Mouse (Mus musculus): ENCODE measurements around the gene Mlx. TPM values are rescaled to one million over a fixed set of nuclear protein-coding genes. Genes with fewer than 3 reads are reported as not detected.
A peak's percentile ranks its signal among the peaks of the same experiment; 100 is the strongest.
"Not testable (repeated sequence)": the region's sequence is repeated elsewhere in the genome, so short reads cannot be mapped to it uniquely, and the experiment has no call there.

The Mlx gene
- total RNA-seq, 2 experiments from 2014 or later: 47.1 to 53.0 TPM

GRCm38 (mm10) chr11:101086323-101086674 is 778 bp upstream of the Mlx start:
- DNase-seq (ENCODE audit: low spot score in 2 of 2): no peak
- intact Hi-C loops (cut with DNase I): loop anchor here (2.0 kb wide), 1 partner anchor 33 kb away; the partner anchor contains the start of genes Retreg3 and Tubg1

- intact Hi-C loops (cut with DNase I): loop anchor here (2.0 kb wide), 1 partner anchor 31 kb away; the partner anchor contains the start of genes Retreg3 and Tubg1
Measured at GRCm38 (mm10) chr11:101087682-101088055, 592 bp downstream of the Mlx start.

GRCm38 (mm10) chr11:101089931-101090330 is 2.9 kb downstream of the Mlx start:
- intact Hi-C loops (cut with DNase I): loop anchor here (10.0 kb wide), 1 partner anchor 325 kb away; the partner anchor contains the start of gene Aarsd1
- DNase-seq (ENCODE audit: low spot score in 2 of 2): no peak

More at GRCm38 (mm10) chr11:101087682-101088055, 592 bp downstream of the Mlx start:
- DNase-seq (ENCODE audit: low spot score in 2 of 2): no peak

- DNase-seq (ENCODE audit: low spot score in 2 of 2): no peak
- intact Hi-C loops (cut with DNase I): loop anchor here (2.0 to 10.0 kb wide), 2 partner anchors 82 to 320 kb away; partner anchors contain the start of gene Aarsd1
Measured at GRCm38 (mm10) chr11:101094930-101095313, 7.8 kb downstream of the Mlx start.

GRCm38 (mm10) chr11:101095314-101096024 is 8.4 kb downstream of the Mlx start, which contains the start of gene Psmc3ip:
Psmc3ip (minus strand) TSS chr11:101095436.
- peak; percentile 94 to 97 for DNase-seq (ENCODE audit: low spot score in 2 of 2)
- intact Hi-C loops (cut with DNase I): loop anchor here (2.0 to 10.0 kb wide), 2 partner anchors 81 to 319 kb away; partner anchors contain the start of gene Aarsd1

- intact Hi-C loops (cut with DNase I): loop anchor here (10.0 kb wide), 1 partner anchor 317 kb away; the partner anchor contains the start of gene Aarsd1
- no peak for DNase-seq (ENCODE audit: low spot score in 2 of 2)
Measured at GRCm38 (mm10) chr11:101098231-101098630, 11.2 kb downstream of the Mlx start.

GRCm38 (mm10) chr11:101103011-101103410 is 15.9 kb downstream of the Mlx start:
- intact Hi-C loops (cut with DNase I): no loop called here
- DNase-seq (ENCODE audit: low spot score in 2 of 2): no peak

GRCm38 (mm10) chr11:101109351-101109750 is 22.3 kb downstream of the Mlx start:
- intact Hi-C loops (cut with DNase I): no loop called here
- no peak for DNase-seq (ENCODE audit: low spot score in 2 of 2)

GRCm38 (mm10) chr11:101110708-101111107 is 23.6 kb downstream of the Mlx start:
- DNase-seq (ENCODE audit: low spot score in 2 of 2): no peak
- intact Hi-C loops (cut with DNase I): no loop called here

- DNase-seq (ENCODE audit: low spot score in 2 of 2): no peak
- intact Hi-C loops (cut with DNase I): no loop called here
Measured at GRCm38 (mm10) chr11:101111178-101111577, 24.1 kb downstream of the Mlx start.

- intact Hi-C loops (cut with DNase I): no loop called here
Measured at GRCm38 (mm10) chr11:101112186-101112585, 25.1 kb downstream of the Mlx start.

GRCm38 (mm10) chr11:101115564-101115963 is 28.5 kb downstream of the Mlx start:
- intact Hi-C loops (cut with DNase I): no loop called here
- no peak for DNase-seq (ENCODE audit: low spot score in 2 of 2)

More at GRCm38 (mm10) chr11:101112186-101112585, 25.1 kb downstream of the Mlx start:
- DNase-seq (ENCODE audit: low spot score in 2 of 2): no peak

GRCm38 (mm10) chr11:101118105-101118504 is 31.0 kb downstream of the Mlx start:
- intact Hi-C loops (cut with DNase I): loop anchor here (2.0 kb wide), 1 partner anchor 31 kb away; the partner anchor contains the start of gene Mlx
- no peak for DNase-seq (ENCODE audit: low spot score in 2 of 2)

GRCm38 (mm10) chr11:101119131-101119760 is 32.2 kb downstream of the Mlx start:
- no peak for DNase-seq (ENCODE audit: low spot score in 2 of 2)
- intact Hi-C loops (cut with DNase I): loop anchor here (2.0 kb wide), 1 partner anchor 32 kb away; the partner anchor contains the start of gene Mlx

- intact Hi-C loops (cut with DNase I): loop anchor here (2.0 kb wide), 2 partner anchors 33 to 51 kb away; partner anchors contain the start of genes Cntnap1, Mlx and Plekhh3
- DNase-seq (ENCODE audit: low spot score in 2 of 2): peak; percentile 99
Measured at GRCm38 (mm10) chr11:101119761-101120544, 32.9 kb downstream of the Mlx start, which contains the start of the genes Retreg3 and Tubg1. Retreg3 (minus strand) TSS chr11:101119893. Tubg1 (plus strand) TSS chr11:101119938.

GRCm38 (mm10) chr11:101120545-101121188 is 33.6 kb downstream of the Mlx start:
- intact Hi-C loops (cut with DNase I): loop anchor here (2.0 kb wide), 1 partner anchor 50 kb away; the partner anchor contains the start of genes Cntnap1 and Plekhh3
- DNase-seq (ENCODE audit: low spot score in 2 of 2): no peak

GRCm38 (mm10) chr11:101124494-101124893 is 37.4 kb downstream of the Mlx start:
- DNase-seq (ENCODE audit: low spot score in 2 of 2); intact Hi-C loops (cut with DNase I): not testable (repeated sequence)

GRCm38 (mm10) chr11:101125008-101125407 is 37.9 kb downstream of the Mlx start:
- intact Hi-C loops (cut with DNase I); DNase-seq (ENCODE audit: low spot score in 2 of 2): not testable (repeated sequence)

GRCm38 (mm10) chr11:101127075-101127474 is 40.0 kb downstream of the Mlx start:
- no peak for DNase-seq (ENCODE audit: low spot score in 2 of 2)
- intact Hi-C loops (cut with DNase I): no loop called here

All from left cerebral cortex, postnatal 25 days (tissue).